Mouse (Mus musculus): Measurements from ENCODE around the gene Cggbp1.
A peak's percentile ranks its signal among the peaks of the same experiment; 100 is the strongest.

The Cggbp1 gene

GRCm38 (mm10) chr16:64873416-64874305 is 21.9 kb downstream of the Cggbp1 start:
- peak; percentile 88 for DNase-seq (ENCODE audit: low read depth)

- DNase-seq (ENCODE audit: low read depth) = no peak
Observed at GRCm38 (mm10) chr16:64875384-64875783, 23.6 kb downstream of the Cggbp1 start.

- no peak for DNase-seq (ENCODE audit: low read depth)
Observed at GRCm38 (mm10) chr16:64875822-64876221, 24.0 kb downstream of the Cggbp1 start.

- DNase-seq (ENCODE audit: low read depth) = no peak
Observed at GRCm38 (mm10) chr16:64876631-64877265, 25.0 kb downstream of the Cggbp1 start.

- DNase-seq (ENCODE audit: low read depth) = no peak
Observed at GRCm38 (mm10) chr16:64877314-64877713, 25.5 kb downstream of the Cggbp1 start.

- DNase-seq (ENCODE audit: low read depth) = no peak
Observed at GRCm38 (mm10) chr16:64878611-64879132, 26.9 kb downstream of the Cggbp1 start.

GRCm38 (mm10) chr16:64879735-64880134 is 27.9 kb downstream of the Cggbp1 start:
- no peak for DNase-seq (ENCODE audit: low read depth)

GRCm38 (mm10) chr16:64880986-64881385 is 29.2 kb downstream of the Cggbp1 start:
- no peak for DNase-seq (ENCODE audit: low read depth)

- DNase-seq (ENCODE audit: low read depth) = peak; percentile 36
Observed at GRCm38 (mm10) chr16:64881442-64881841, 29.6 kb downstream of the Cggbp1 start.

GRCm38 (mm10) chr16:64883896-64884295 is 32.1 kb downstream of the Cggbp1 start:
- no peak for DNase-seq (ENCODE audit: low read depth)

- no peak for DNase-seq (ENCODE audit: low read depth)
Observed at GRCm38 (mm10) chr16:64884420-64884838, 32.6 kb downstream of the Cggbp1 start.

- DNase-seq (ENCODE audit: low read depth) = no peak
Observed at GRCm38 (mm10) chr16:64885142-64885541, 33.3 kb downstream of the Cggbp1 start.

GRCm38 (mm10) chr16:64885547-64885946 is 33.8 kb downstream of the Cggbp1 start:
- no peak for DNase-seq (ENCODE audit: low read depth)

- no peak for DNase-seq (ENCODE audit: low read depth)
Observed at GRCm38 (mm10) chr16:64889496-64889895, 37.7 kb downstream of the Cggbp1 start.

GRCm38 (mm10) chr16:64899084-64899483 is 47.3 kb downstream of the Cggbp1 start:
- DNase-seq (ENCODE audit: low read depth) = peak; percentile 76

GRCm38 (mm10) chr16:64903328-64903727 is 51.5 kb downstream of the Cggbp1 start:
- peak; percentile 18 for DNase-seq (ENCODE audit: low read depth)

- DNase-seq (ENCODE audit: low read depth) = peak; percentile 41
Observed at GRCm38 (mm10) chr16:64907112-64907511, 55.3 kb downstream of the Cggbp1 start.

- no peak for DNase-seq (ENCODE audit: low read depth)
Observed at GRCm38 (mm10) chr16:64908747-64909146, 57.0 kb downstream of the Cggbp1 start.

All from naive thymus-derived CD4-positive, alpha-beta T cell, adult 2 months (primary cell).